Mouse (Mus musculus) adrenal gland, adult 18-20 months (tissue): ENCODE data around the gene Snrpd2. TPM values are rescaled to one million over a fixed set of nuclear protein-coding genes. Genes with fewer than 3 reads are reported as not detected.

Experiments used
- DNase-seq, 2 experiments: peaks; one replicate each; pipeline ENCODE4 v3.0.0; 2021 to 2022; ENCODE audit warnings: low spot score in 2 of 2
- long read RNA-seq, 2 experiments: library from polyadenylated mRNA; stranded (forward); transcript quantifications; one replicate each; pipeline ENCODE4 v2.0.0; 2021
- total RNA-seq, 2 experiments: library from RNA; stranded (reverse); gene quantifications; 1 replicate in 1 of 2; 2 replicates in 1 of 2; pipeline ENCODE4 v1.2.3; 2021

Gene Snrpd2
- total RNA-seq = 10 to 100 TPM; 81.7 to 89.5 TPM
- long read RNA-seq, experiment 1, transcript Snrpd2-201 (3 exons, 1,420 nt) = major isoform, 17 of 19 reads
- long read RNA-seq, experiment 1, partial matches to known transcripts = 2 of 19 reads
- long read RNA-seq, experiment 1, other reads (novel, unspliced or antisense) = 0 of 19 reads
- long read RNA-seq, experiment 2, transcript Snrpd2-201 (3 exons, 1,420 nt) = major isoform, 92 of 93 reads
- long read RNA-seq, experiment 2, partial matches to known transcripts = 1 of 93 reads
- long read RNA-seq, experiment 2, other reads (novel, unspliced or antisense) = 0 of 93 reads

- DNase-seq = peak; percentile 93 to 95
These were observed at the start of gene Snrpd2 for GRCm38 (mm10) chr7:19149626-19150025. Gene Snrpd2, plus strand, starts transcription at chr7:19149722.

GRCm38 (mm10) chr7:19100290-19100689 lies 49.2 kb upstream of the Snrpd2 start:
- DNase-seq = no peak

GRCm38 (mm10) chr7:19103741-19104140 lies 45.8 kb upstream of the Snrpd2 start:
- no peak for DNase-seq

GRCm38 (mm10) chr7:19104486-19104885 lies 45.0 kb upstream of the Snrpd2 start:
- no peak for DNase-seq

GRCm38 (mm10) chr7:19107436-19107835 lies 42.1 kb upstream of the Snrpd2 start:
- peak in 1 of 2 experiments; percentile 29 for DNase-seq

GRCm38 (mm10) chr7:19109565-19109964 lies 40.0 kb upstream of the Snrpd2 start:
- no peak for DNase-seq

- DNase-seq = peak; percentile 44 to 53
These were observed 31.3 kb upstream of the Snrpd2 start, which contains the start of gene Gm4969 for GRCm38 (mm10) chr7:19118028-19118771. Gene Gm4969, minus strand, starts transcription at chr7:19118368.

- no peak for DNase-seq
These were observed 30.4 kb upstream of the Snrpd2 start for GRCm38 (mm10) chr7:19119083-19119482.

- peak; percentile 79 to 81 for DNase-seq
These were observed 29.7 kb upstream of the Snrpd2 start, which contains the start of gene Fbxo46 for GRCm38 (mm10) chr7:19119631-19120429. Gene Fbxo46, plus strand, starts transcription at chr7:19119859.

GRCm38 (mm10) chr7:19121686-19122085 lies 27.8 kb upstream of the Snrpd2 start:
- no peak for DNase-seq

GRCm38 (mm10) chr7:19124713-19125112 lies 24.8 kb upstream of the Snrpd2 start:
- DNase-seq = no peak

- DNase-seq = no peak
These were observed 21.8 kb upstream of the Snrpd2 start for GRCm38 (mm10) chr7:19127744-19128143.

GRCm38 (mm10) chr7:19129396-19129795 lies 20.1 kb upstream of the Snrpd2 start:
- DNase-seq = no peak

- no peak for DNase-seq
These were observed 18.9 kb upstream of the Snrpd2 start for GRCm38 (mm10) chr7:19130657-19131056.

GRCm38 (mm10) chr7:19131324-19131848 lies 18.1 kb upstream of the Snrpd2 start:
- DNase-seq = peak; percentile 93 to 94

GRCm38 (mm10) chr7:19136168-19136567 lies 13.4 kb upstream of the Snrpd2 start:
- no peak for DNase-seq

GRCm38 (mm10) chr7:19136673-19137334 lies 12.7 kb upstream of the Snrpd2 start:
- DNase-seq = no peak

- peak; percentile 39 to 60 for DNase-seq
These were observed 12.1 kb upstream of the Snrpd2 start for GRCm38 (mm10) chr7:19137380-19137779.

GRCm38 (mm10) chr7:19146793-19147192 lies 2.7 kb upstream of the Snrpd2 start:
- DNase-seq = no peak

GRCm38 (mm10) chr7:19147497-19148045 lies 2.0 kb upstream of the Snrpd2 start:
- no peak for DNase-seq
